Mouse (Mus musculus) liver, postnatal 0 days (tissue): ENCODE measurements around the gene Capn5.

Experiments used
- CTCF ChIP-seq: sonication (generic); IDR thresholded peaks from 2 replicates; pipeline ENCODE4 v1.5.1; 2016; ENCODE audit warnings: antibody characterized with exemption, low read depth
- EP300 ChIP-seq: IDR thresholded peaks from 2 replicates; pipeline ENCODE4 v1.6.1; 2016; ENCODE audit warnings: antibody characterized with exemption, low read depth, mild to moderate bottlenecking

DNA sequence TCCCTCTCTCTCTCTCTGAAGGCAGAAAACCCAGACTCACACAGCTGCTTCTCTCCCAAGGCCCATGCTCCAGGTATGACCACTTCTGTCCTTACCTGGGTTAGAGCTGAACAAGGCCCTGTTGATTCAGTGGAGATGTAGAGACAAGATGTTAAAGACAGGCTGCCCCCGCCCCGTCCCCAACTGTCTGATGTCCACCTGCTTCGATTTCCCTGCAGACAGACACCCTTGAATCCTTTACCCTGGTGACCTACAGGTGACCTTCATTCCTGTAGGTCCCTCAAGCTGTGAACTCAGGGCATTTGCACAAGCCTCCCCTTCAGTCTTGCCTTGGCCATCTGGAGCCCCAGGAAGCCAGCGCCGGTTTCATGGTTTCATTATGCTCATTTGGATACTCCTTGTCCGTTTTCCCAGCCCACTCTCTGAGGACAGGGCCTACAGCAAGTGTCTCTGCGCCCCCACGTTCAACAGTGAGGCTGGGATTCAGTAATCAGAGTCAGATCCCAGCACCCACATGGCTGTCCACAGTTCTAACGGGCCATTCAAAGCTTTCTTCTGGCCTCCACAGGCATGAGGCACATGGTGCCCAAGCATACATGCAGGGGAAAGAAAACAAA lies 13.6 kb downstream of the Capn5 start:
- TF ChIP-seq EP300 (no peak), CTCF (no peak)
